Mouse (Mus musculus) ES-E14 (cell line): ENCODE results near the gene Mgll.

Source experiments
- ZC3H11A ChIP-seq: IDR thresholded peaks from 2 replicates; pipeline ENCODE4 v1.6.1; 2012; ENCODE audit warnings: low read depth, mild to moderate bottlenecking, inconsistent platforms, low read length, borderline replicate concordance
- ZNF384 ChIP-seq: IDR thresholded peaks from 2 replicates; pipeline ENCODE4 v1.6.1; 2012; ENCODE audit warnings: low read depth, low read length, inconsistent platforms

DNA sequence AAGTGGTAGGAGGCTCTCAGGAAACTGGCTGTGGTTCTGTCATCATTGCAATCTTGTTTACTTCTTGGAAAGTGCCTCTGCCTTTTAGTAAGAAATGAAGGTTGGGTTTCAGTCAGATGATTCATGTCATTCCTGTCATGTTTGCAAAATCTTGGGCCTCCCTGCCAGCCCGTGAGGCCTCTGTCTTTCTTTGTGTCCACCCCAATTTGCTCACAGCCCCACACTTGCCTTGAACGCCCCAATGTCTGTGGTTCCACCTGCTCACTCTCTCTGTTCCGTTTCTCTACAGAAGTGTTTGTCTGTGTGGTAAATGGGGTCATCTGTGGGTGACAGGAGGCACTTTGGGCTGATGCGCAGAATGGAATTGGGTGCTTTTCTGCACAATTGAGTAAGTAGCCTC is 32.8 kb downstream of the Mgll start:
- TF ChIP-seq ZC3H11A: no peak
- TF ChIP-seq ZNF384: no peak
